Mouse (Mus musculus) heart, postnatal 0 days (tissue): ENCODE data around the gene Arid1b. TPM values are rescaled to one million over a fixed set of nuclear protein-coding genes. Genes with fewer than 3 reads are reported as not detected.
A peak's percentile ranks its signal among the peaks of the same experiment; 100 is the strongest.

ENCODE experiments used
- ATAC-seq: fragments of 200-750 bp; cut with Nextera tagmentation; 2 replicates; pipeline ENCODE4 v1.8.0; 2017; ENCODE audit warnings: low read depth, moderate number of reproducible peaks, moderate library complexity; ENCODE audit not compliant: insufficient read depth
- DNase-seq: peaks from one replicate; pipeline ENCODE4 v3.0.0-alpha.2; 2016; ENCODE audit warnings: low spot score
- H3K27ac ChIP-seq: fragments of 300-500 bp; sonication (generic); 2 replicates; pipeline ENCODE4 v1.5.1; 2014; ENCODE audit warnings: low read depth, mild to moderate bottlenecking
- H3K27me3 ChIP-seq: fragments of 300-500 bp; sonication (generic); 2 replicates; pipeline ENCODE4 v1.6.1; 2014; ENCODE audit warnings: low read length, mixed read lengths; ENCODE audit not compliant: control insufficient read depth, insufficient read depth
- H3K36me3 ChIP-seq: fragments of 300-500 bp; sonication (generic); replicated peaks from 2 replicates; pipeline ENCODE4 v1.6.1; 2014; ENCODE audit warnings: low read length, mixed read lengths; ENCODE audit not compliant: control insufficient read depth, insufficient read depth
- H3K4me1 ChIP-seq: fragments of 300-500 bp; sonication (generic); 2 replicates; pipeline ENCODE4 v1.6.1; 2014; ENCODE audit warnings: antibody characterized with exemption; ENCODE audit not compliant: control insufficient read depth, insufficient read depth
- H3K4me2 ChIP-seq: fragments of 300-500 bp; sonication (generic); 2 replicates; pipeline ENCODE4 v1.6.1; 2014; ENCODE audit warnings: low read depth, mild to moderate bottlenecking, low read length, moderate library complexity
- H3K4me3 ChIP-seq: fragments of 300-500 bp; sonication (generic); 2 replicates; pipeline ENCODE4 v1.5.1; 2014; ENCODE audit warnings: low read depth, low read length
- H3K9ac ChIP-seq: fragments of 300-500 bp; sonication (generic); replicated peaks from 2 replicates; pipeline ENCODE4 v1.6.1; 2014; ENCODE audit warnings: low read depth, low read length, mixed read lengths
- H3K9me3 ChIP-seq: fragments of 300-500 bp; sonication (generic); replicated peaks from 2 replicates; pipeline ENCODE4 v1.6.1; 2016; ENCODE audit warnings: low read length; ENCODE audit not compliant: control insufficient read depth
- CTCF ChIP-seq: IDR thresholded peaks from 2 replicates; pipeline ENCODE4 v1.5.1; 2016; ENCODE audit warnings: antibody characterized with exemption, control low read depth, low read depth
- EP300 ChIP-seq: IDR thresholded peaks from 2 replicates; pipeline ENCODE4 v1.6.1; 2016; ENCODE audit warnings: antibody characterized with exemption, low read depth
- WGBS: fragments of 180-500 bp; shearing (Covaris S2); extraction: QIAGEN DNeasy Blood & Tissue Kit; methylation state at CpG from one replicate; pipeline ENCODE4 v1.1.7; 2014; 5-methylcytosine and 5-hydroxymethylcytosine counted together
- polyA plus RNA-seq: library from polyadenylated mRNA; unstranded; fragments of >200 nt; fragmentation: Nextera tagmentation; extraction: Ambion mirVana; gene quantifications from 2 replicates; pipeline ENCODE4 v1.2.1, GENCODE M21; 2015
- total RNA-seq: library from RNA; depleted of rRNA; stranded (reverse); fragments of >200 nt; gene quantifications from 2 replicates; pipeline ENCODE4 v1.2.3, GENCODE M21; 2014; ENCODE audit warnings: low replicate concordance

The Arid1b gene
- total and polyA plus RNA-seq, 2 experiments from 2014 or later, result 4.4 to 27.3 TPM

DNA sequence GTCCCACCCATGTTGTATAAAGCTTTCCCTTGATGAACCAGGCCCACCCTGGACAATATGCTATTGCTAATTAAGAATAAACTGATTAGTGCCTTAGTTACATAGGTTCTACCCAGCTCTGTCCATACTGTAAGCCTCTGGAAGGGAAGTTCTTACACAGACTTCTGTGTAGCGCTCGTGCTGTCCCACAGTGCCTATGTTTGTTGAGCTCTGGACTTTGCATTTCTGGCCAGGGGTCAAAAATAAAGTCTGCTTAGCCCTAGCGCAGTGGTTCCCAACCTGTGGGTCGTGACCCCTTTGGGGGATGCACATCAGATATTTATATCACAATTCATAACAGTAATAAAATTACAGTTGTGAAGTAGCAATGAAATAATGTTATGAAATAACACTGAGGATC, 221.2 kb downstream of the Arid1b start:
- 86% methylated on average over 4 of the region's 4 CpGs for WGBS
- TF ChIP-seq EP300 (no peak), CTCF (no peak)
- H3K36me3 ChIP-seq, result no peaks in the 10 kb centered on the region

DNA sequence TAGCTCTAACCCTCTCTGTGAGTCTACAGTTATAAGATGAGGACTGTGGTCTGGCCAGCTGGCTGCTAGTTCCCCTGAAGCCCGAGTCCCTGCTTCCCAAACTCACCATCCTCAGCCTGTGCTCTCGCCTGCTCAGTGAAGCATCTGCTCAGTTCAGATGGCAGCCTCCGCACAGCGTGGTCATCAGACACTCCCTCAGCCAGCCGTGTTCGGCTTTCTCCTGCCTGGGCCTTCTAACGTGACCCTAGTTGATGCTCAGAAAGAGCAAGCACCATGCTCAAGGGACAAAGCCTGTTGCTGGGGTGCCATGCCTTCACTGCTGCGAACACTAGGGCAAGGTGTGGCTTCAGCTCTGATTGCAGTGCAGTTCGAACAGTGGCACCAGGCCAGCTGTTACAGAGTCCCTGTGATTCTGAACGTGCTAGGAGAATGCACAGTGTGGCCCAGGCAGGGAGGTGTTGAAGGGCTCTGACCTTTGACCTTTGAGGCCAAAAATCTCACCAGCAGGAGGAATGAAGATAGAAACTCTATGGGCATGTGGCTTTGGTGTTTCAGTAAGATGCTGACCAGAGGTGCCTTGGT, 222.9 kb downstream of the Arid1b start:
- peaks cover 35% of the 10 kb centered on the region; the same call in 1 of the 2 replicates for H3K4me1 ChIP-seq

More for the DNA sequence above, 221.2 kb downstream of the Arid1b start:
- Histone ChIP-seq H3K27ac (no peak overlapping the region), H3K27me3 (no peaks in the 10 kb centered on the region), H3K9ac (no peak overlapping the region), H3K9me3 (no peaks in the 10 kb centered on the region), H3K4me1 (peaks cover 37% of the 10 kb centered on the region), H3K4me2 (no peak overlapping the region), H3K4me3 (no peak overlapping the region)
- no peak for DNase-seq
- no peak for ATAC-seq

DNA sequence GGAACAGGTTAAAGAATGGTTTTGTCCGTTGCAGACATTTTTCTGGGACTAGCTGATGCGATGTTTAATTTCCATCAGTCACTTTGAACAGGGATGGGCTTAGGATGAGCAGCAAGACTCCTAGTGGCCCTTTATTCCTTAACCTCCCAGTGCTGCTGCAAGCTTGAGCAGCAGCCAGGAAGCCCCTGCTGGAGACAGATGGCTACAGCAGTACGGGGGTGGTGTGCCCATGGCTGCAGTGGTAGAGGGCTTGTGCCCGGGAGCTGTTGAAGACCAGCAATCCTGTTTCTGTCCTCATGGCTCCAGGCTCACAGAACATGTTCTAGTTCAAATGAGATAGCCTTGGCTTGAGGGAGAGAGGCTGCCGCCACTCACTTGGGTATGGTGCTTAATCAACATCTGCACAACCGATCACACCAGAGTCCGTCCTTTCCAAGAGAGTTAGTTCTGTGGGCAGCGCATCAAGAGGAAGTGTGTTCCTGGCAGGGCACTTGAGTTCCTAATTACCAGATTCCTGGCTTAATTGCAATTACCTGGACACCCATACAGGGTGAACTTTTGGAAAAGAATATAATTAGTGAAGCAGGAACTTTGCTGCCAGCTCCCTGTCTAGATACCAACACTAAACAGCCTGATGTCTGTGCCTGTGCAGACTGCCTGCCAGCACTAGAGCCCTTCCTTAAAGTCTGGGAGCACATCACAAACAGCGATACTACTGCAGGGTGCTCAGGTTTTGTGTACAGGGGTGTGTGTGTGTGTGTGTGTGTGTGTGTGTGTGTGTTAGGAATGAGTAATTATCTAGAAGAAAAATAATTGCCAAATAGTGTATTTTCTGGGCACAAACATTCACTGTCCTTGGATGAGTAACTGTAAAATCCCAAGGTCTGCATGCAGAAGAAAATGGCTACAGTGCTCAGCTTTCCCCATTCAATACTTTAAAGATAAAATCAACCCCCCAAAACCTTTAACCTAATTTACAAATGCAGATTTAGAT, 224.0 kb downstream of the Arid1b start:
- Histone ChIP-seq H3K36me3 (no peaks in the 10 kb centered on the region), H3K27ac (no peak overlapping the region), H3K4me1 (peaks cover 31% of the 10 kb centered on the region; the same call in 1 of the 2 replicates), H3K4me2 (no peak overlapping the region), H3K4me3 (no peak overlapping the region), H3K27me3 (no peaks in the 10 kb centered on the region), H3K9me3 (no peaks in the 10 kb centered on the region), H3K9ac (no peak overlapping the region)
- DNase-seq, result no peak
- ATAC-seq, result 0 out of 2 replicates have a peak, but pooled peaks have one; percentile 22
- WGBS, result 77% methylated on average over 9 of the region's 9 CpGs
- TF ChIP-seq CTCF (peak; percentile 31), EP300 (no peak)

More for the DNA sequence above, 222.9 kb downstream of the Arid1b start:
- 42% methylated on average over 10 of the region's 10 CpGs for WGBS
- no peak overlapping the region for H3K9ac ChIP-seq
- H3K36me3 ChIP-seq, result no peaks in the 10 kb centered on the region
- ATAC-seq (peak; percentile 57; the same call in 1 of the 2 replicates), DNase-seq (peak; percentile 34)
- no peaks in the 10 kb centered on the region for H3K27me3 ChIP-seq
- no peak overlapping the region for H3K4me3 ChIP-seq
- H3K27ac ChIP-seq, result no peak overlapping the region
- H3K9me3 ChIP-seq, result no peaks in the 10 kb centered on the region
- H3K4me2 ChIP-seq, result no peak overlapping the region
- TF ChIP-seq CTCF, result peak; percentile 14; the same call in 1 of the 2 replicates
- no peak for TF ChIP-seq EP300

DNA sequence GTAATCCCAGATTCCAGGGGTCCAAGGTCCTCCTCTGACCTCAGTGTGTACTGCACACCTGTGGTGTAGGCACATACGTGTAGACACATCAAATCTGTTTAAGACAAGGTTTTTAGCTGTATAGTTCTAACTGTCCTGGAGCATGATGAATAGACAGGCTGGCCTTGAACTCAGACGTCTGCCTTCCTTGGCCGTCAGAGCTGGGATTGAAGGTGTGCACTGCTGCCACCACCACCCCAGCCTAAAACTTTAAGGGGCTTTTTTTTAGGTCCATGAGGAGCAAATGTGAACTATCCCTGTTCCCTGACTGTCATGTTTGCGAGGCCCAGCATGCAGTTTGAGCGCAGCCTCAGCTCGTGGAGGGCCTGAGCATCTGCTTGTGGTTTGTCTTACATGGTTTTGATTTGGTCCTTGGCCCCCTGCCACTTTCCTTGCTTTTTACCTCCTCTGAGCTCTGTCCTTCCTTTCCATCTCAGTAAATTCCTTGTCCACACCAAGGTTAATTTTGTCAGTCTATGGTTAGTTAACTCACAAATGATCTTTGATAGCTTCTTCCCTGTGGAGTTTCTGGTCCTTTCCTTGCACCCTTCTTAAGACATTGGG, 224.9 kb downstream of the Arid1b start:
- Histone ChIP-seq H3K27ac (no peak overlapping the region), H3K4me2 (no peak overlapping the region), H3K4me3 (no peak overlapping the region), H3K27me3 (no peaks in the 10 kb centered on the region), H3K36me3 (no peaks in the 10 kb centered on the region), H3K9ac (no peak overlapping the region), H3K9me3 (no peaks in the 10 kb centered on the region), H3K4me1 (peaks cover 27% of the 10 kb centered on the region; the same call in 1 of the 2 replicates)
- TF ChIP-seq EP300, result no peak
- no peak for TF ChIP-seq CTCF
- WGBS, result 83% methylated on average over 6 of the region's 6 CpGs
- no peak for ATAC-seq
- no peak for DNase-seq

DNA sequence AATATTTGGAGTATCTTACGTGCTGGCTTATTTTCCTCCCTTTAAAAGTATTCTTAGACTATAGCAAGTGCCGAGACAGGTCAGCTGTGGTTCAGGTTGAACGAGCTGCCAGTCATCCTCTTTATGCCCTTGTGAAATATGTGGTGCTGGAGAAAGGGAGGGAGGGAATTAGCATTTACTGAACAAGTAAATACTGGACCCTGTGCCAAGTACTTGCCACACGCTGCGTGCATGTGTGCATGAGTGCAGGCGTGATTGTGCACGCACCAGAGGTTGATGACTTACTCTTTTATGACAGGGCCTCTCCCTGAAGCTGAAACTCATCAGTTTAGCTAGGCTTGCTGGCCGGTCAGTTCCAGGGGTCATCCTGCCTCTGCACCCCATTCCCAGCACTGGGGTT, 226.9 kb downstream of the Arid1b start:
- no peaks in the 10 kb centered on the region for H3K27me3 ChIP-seq
- no peaks in the 10 kb centered on the region for H3K9me3 ChIP-seq
- TF ChIP-seq CTCF (no peak), EP300 (no peak)
- H3K27ac ChIP-seq, result 0 out of 2 replicates have a peak overlapping the region, but pooled peaks have one; percentile 32
- DNase-seq (no peak), ATAC-seq (peak; percentile 51; the same call in 1 of the 2 replicates)
- H3K36me3 ChIP-seq, result no peaks in the 10 kb centered on the region
- H3K9ac ChIP-seq, result no peak overlapping the region
- H3K4me3 ChIP-seq, result no peak overlapping the region
- WGBS, result 45% methylated on average over 8 of the region's 8 CpGs
- no peak overlapping the region for H3K4me2 ChIP-seq
- peaks cover 27% of the 10 kb centered on the region; the same call in 1 of the 2 replicates for H3K4me1 ChIP-seq
